Mouse (Mus musculus): Measurements from ENCODE around the gene Coq10b.

Gene Coq10b

GRCm38 (mm10) chr1:55108473-55108872 lies 55.9 kb downstream of the Coq10b start:
- DNase-seq (ENCODE audit: low spot score): no peak

GRCm38 (mm10) chr1:55109066-55109766 lies 56.6 kb downstream of the Coq10b start:
- DNase-seq (ENCODE audit: low spot score): no peak

All from testis, postnatal 10 days (tissue).